Mouse (Mus musculus) stomach, postnatal 0 days (tissue): ENCODE measurements around the gene Flg.

Source experiments
- CTCF ChIP-seq: IDR thresholded peaks from 2 replicates; pipeline ENCODE4 v1.5.1; 2016; ENCODE audit warnings: antibody characterized with exemption, low read depth, mild to moderate bottlenecking, moderate library complexity
- EP300 ChIP-seq: optimal IDR thresholded peaks from 2 replicates; pipeline ENCODE3; 2016; ENCODE audit warnings: antibody characterized with exemption

DNA sequence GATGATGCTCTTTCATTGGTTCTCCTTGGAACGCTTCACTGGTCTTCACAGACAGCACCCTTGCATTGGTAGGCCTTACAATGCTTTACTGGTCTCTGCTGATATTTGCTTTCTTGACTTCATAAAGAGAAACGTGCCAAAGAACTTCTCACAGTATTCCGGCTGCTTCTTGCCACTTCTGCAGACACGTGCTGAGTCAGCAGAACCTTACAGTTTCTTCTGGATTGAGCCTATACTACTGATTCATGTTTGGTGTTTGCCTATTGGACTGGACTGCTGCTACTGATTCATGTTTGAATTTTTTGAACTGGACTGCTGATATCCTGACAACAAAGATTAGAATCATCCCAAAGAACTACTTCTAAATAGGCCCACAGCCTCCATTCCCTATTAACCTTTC lies 66.7 kb downstream of the Flg start:
- TF ChIP-seq CTCF (no peak), EP300 (no peak)
